Comparison of ENCODE assay signal across 24 mouse cellular contexts in the genomic region with DNA sequence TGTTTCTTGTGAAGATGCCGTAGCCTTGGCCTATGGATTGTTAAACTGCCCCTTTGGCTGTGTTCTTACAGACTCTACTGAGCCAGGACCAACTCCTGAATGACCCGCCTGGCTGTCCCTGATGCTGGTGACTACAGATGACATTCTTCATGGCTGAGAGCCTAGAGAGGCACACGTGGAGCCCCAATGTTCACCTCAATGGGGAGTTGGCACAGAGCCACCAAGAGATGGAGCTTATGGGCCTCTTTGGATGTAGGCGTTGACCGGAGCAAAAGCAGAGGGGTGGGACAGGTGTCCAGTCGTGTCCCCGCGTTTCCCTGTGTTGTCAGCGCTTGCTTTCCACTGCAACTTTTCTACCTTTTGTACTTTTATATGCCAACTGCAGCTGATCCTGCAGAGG. TPM values are rescaled to one million over a fixed set of nuclear protein-coding genes. Genes with fewer than 3 reads are reported as not detected.
"Had no signal": no experiment of that assay in that cellular context is flagged by ENCODE, and none has a peak within 500 bp of the region (broad histone marks: within the 10 kb centered on the region; RNA-seq: fewer than 3 reads in every experiment).

No protein-coding gene starts in this region.

- H3K36me3 ChIP-seq: hindbrain, embryonic 12.5 days; liver, embryonic 15.5 days had no signal

- ATAC-seq: inflammation-experienced regulatory T-cells, adult 6 months had no signal

- H3K4me2 ChIP-seq: heart, embryonic 12.5 days; hindbrain, embryonic 12.5 days; hindbrain, embryonic 14.5 days; intestine, embryonic 15.5 days; kidney, embryonic 15.5 days; limb, embryonic 12.5 days; liver, embryonic 11.5 days; liver, embryonic 13.5 days; liver, embryonic 15.5 days had no signal

- H3K4me1 ChIP-seq: heart, embryonic 12.5 days; hindbrain, embryonic 10.5 days; hindbrain, embryonic 12.5 days; intestine, embryonic 15.5 days; kidney, embryonic 15.5 days; limb, embryonic 10.5 days; limb, embryonic 12.5 days; liver, embryonic 13.5 days; liver, embryonic 15.5 days had no signal

- H3K27ac ChIP-seq: gastrocnemius, adult 2 months; heart, adult 2 months; hindbrain, embryonic 10.5 days; hindbrain, embryonic 12.5 days; hindbrain, embryonic 14.5 days; intestine, embryonic 15.5 days; kidney, embryonic 15.5 days; kidney, postnatal 0 days; layer of hippocampus, adult 2 months; left cerebral cortex, adult 2 months; limb, embryonic 10.5 days; limb, embryonic 12.5 days; liver, embryonic 13.5 days; liver, embryonic 15.5 days had no signal

- DNase-seq: gastrocnemius, postnatal 25 days had no signal

- H3K9me3 ChIP-seq: heart, embryonic 12.5 days; hindbrain, embryonic 10.5 days; hindbrain, embryonic 12.5 days; intestine, embryonic 15.5 days; kidney, embryonic 15.5 days; limb, embryonic 10.5 days; limb, embryonic 12.5 days; liver, embryonic 13.5 days; liver, embryonic 15.5 days had no signal

- H3K4me3 ChIP-seq: gastrocnemius, adult 2 months; heart, adult 2 months; heart, embryonic 12.5 days; hindbrain, embryonic 10.5 days; hindbrain, embryonic 12.5 days; intestine, embryonic 15.5 days; kidney, embryonic 15.5 days; layer of hippocampus, adult 2 months; left cerebral cortex, adult 2 months; limb, embryonic 10.5 days; limb, embryonic 12.5 days; liver, embryonic 13.5 days; liver, embryonic 15.5 days had no signal

- H3K27me3 ChIP-seq: hindbrain, embryonic 12.5 days; intestine, embryonic 15.5 days; kidney, embryonic 15.5 days; limb, embryonic 12.5 days; liver, embryonic 13.5 days; liver, embryonic 15.5 days had no signal

- H3K9ac ChIP-seq: heart, embryonic 12.5 days; hindbrain, embryonic 12.5 days; hindbrain, embryonic 14.5 days; intestine, embryonic 15.5 days; kidney, embryonic 15.5 days; limb, embryonic 12.5 days; liver, embryonic 13.5 days; liver, embryonic 15.5 days; liver, postnatal 0 days had no signal

RNA-seq across cellular contexts. Expression of a gene that starts 10.4 kb away (rescaled TPM):
- polyA plus RNA-seq: inflammation-experienced regulatory T-cells, adult 6 months; kidney, embryonic 15.5 days; liver, embryonic 15.5 days had no signal

RNA-seq across cellular contexts. Expression of a gene that starts 53.5 kb away (rescaled TPM):
- polyA plus RNA-seq: heart, adult 2 months; heart, embryonic 12.5 days; heart, embryonic 14.5 days; heart, embryonic 16.5 days; hindbrain, embryonic 10.5 days; hindbrain, embryonic 12.5 days; hindbrain, embryonic 14.5 days; hindbrain, embryonic 16.5 days; inflammation-experienced regulatory T-cells, adult 6 months; intestine, embryonic 15.5 days; intestine, postnatal 0 days; kidney, embryonic 15.5 days; kidney, postnatal 0 days; limb, embryonic 10.5 days; limb, embryonic 12.5 days; limb, embryonic 14.5 days; liver, embryonic 11.5 days; liver, embryonic 13.5 days; liver, embryonic 15.5 days; liver, postnatal 0 days had no signal
